Mouse (Mus musculus) cortical plate, adult 2 months (tissue): ENCODE results near the gene Phactr3.
A peak's percentile ranks its signal among the peaks of the same experiment; 100 is the strongest.

Experiments used
- CTCF ChIP-seq: fragments of 200-500 bp; IDR thresholded peaks from 2 replicates; pipeline ENCODE4 v1.5.1; 2011; ENCODE audit warnings: mild to moderate bottlenecking, control low read depth, low read length; ENCODE audit not compliant: insufficient read depth; ENCODE audit errors: extremely low read depth
- POLR2A ChIP-seq: fragments of 200-500 bp; IDR thresholded peaks from 2 replicates; pipeline ENCODE4 v1.6.1; 2011; ENCODE audit warnings: mild to moderate bottlenecking, low read length, control low read depth; ENCODE audit not compliant: insufficient read depth; ENCODE audit errors: extremely low read depth

DNA sequence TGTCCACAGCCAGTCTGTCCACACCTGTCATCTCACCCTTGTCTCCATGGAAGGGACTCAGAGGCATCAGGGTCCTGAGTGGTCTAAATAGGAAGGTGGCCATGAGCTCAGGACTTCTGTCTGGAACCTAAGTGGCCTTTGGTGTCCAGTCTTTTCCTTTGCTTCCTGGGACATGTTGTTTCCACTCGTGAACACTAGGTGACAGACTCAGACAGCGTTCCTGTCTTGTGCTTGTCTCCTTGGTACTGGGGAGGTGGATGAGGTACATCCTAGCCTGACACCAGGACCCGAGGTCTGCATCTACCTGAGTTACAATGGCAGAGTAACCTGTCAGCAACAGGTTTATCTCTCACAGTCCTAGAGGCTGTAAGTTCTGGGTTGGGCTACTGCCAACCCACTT lies 162.4 kb downstream of the Phactr3 start:
- peak; percentile 62 for TF ChIP-seq CTCF
- no peak for TF ChIP-seq POLR2A
